Mouse (Mus musculus): Measurements from ENCODE around the gene Cd300c2.
"Not testable (repeated sequence)": the region's sequence is repeated elsewhere in the genome, so short reads cannot be mapped to it uniquely, and the experiment has no call there.

Cd300c2 gene

DNA sequence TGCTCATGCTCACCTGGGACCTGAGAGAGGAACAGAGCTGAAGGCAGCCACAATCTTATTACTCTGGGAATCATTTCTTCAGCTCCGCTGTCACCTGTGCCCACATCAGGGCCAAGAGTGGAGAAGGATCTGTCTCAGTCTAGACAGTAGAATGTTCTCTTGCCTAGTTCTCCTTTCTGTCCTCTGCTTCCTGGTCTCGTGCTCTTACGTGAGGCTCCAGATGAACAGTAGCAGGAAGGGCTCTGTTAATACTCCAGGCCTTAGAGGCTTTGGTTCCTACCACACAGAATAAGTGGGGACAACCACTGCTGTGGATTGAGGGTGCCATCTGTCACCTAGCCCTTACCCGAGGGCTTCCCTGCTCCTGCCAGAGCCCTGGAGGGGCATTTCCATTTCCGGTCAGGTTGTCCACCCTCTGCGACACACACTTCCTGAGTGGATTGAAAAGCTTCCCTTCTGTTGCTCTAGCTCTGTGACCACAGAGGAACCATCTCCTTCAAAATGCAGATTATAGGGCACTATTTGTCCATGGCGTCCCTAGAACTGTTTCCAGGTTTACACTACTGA, at the start of gene Cd300c2:
Cd300c2 (minus strand) TSS at position 407 of the 567 bp plus-strand sequence.
- in situ Hi-C loops (cut with MboI, MseI): loop anchor here (5.0 kb wide), 1 partner anchor 36 kb away; the partner anchor contains the start of gene Cd300ld5 (in 2 of the 2)

GRCm38 (mm10) chr11:115049282-115049895, 47.7 kb upstream of the Cd300c2 start:
- in situ Hi-C loops (cut with MboI, MseI): no loop called here

- in situ Hi-C loops (cut with MboI, MseI): no loop called here
Measured at GRCm38 (mm10) chr11:115048259-115048658, 46.6 kb upstream of the Cd300c2 start, which contains the start of gene Cd300ld3. Gene Cd300ld3 (minus strand): TSS chr11:115048409.

- in situ Hi-C loops (cut with MboI, MseI): loop anchor here (5.0 to 10.0 kb wide), 2 partner anchors 35 to 53 kb away; partner anchors contain the start of genes Cd300c2 (in 2 of the 2) and Cd300ld (in 1 of the 2)
Measured at GRCm38 (mm10) chr11:115037669-115038068, 36.0 kb upstream of the Cd300c2 start, which contains the start of gene Cd300ld5. Gene Cd300ld5 (minus strand): TSS chr11:115037769.

GRCm38 (mm10) chr11:115026912-115027311, 25.2 kb upstream of the Cd300c2 start, which contains the start of gene Cd300ld4:
Gene Cd300ld4 (minus strand): TSS chr11:115027012.
- in situ Hi-C loops (cut with MboI, MseI): not testable (repeated sequence)

GRCm38 (mm10) chr11:115016093-115016492, 14.4 kb upstream of the Cd300c2 start, which contains the start of gene Cd300ld2:
Gene Cd300ld2 (minus strand): TSS chr11:115016193.
- in situ Hi-C loops (cut with MboI, MseI): loop anchor here in 1 of 2 experiments (5.0 kb wide), 1 partner anchor 36 kb away; no protein-coding TSS in a partner anchor

DNA sequence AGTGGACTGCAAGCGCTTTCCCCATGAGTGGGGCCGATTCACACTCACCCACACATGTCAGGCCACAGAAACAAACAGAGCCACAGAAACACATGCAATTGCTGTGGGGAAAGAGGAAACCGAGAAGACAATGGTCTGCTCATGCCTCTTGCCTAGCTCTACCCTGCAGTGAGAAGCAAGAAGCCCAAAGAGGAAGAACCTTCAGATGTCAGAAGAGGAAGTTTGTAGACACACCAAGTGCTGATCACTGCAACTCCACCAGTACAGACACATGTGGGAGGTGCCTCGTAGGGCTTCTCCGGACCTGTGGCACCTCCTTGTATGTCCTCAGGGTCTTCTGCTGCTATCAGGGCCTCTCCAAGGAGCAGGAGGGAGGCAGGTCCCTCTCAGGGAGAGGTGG, 2.4 kb upstream of the Cd300c2 start:
- in situ Hi-C loops (cut with MboI, MseI): loop anchor here (5.0 kb wide), 1 partner anchor 33 kb away; the partner anchor contains the start of gene Cd300ld5 (in 2 of the 2)

- in situ Hi-C loops (cut with MboI, MseI): loop anchor here in 1 of 2 experiments (10.0 kb wide), 1 partner anchor 45 kb away; the partner anchor contains the start of gene Cd300ld5
Measured at GRCm38 (mm10) chr11:114989793-114990192, 11.9 kb downstream of the Cd300c2 start, which contains the start of gene Cd300ld. Gene Cd300ld (minus strand): TSS chr11:114989922.

- in situ Hi-C loops (cut with MboI, MseI): loop anchor here in 1 of 2 experiments (10.0 kb wide), 1 partner anchor 53 kb away; the partner anchor contains the start of gene Cd300ld5
Measured at GRCm38 (mm10) chr11:114981866-114982265, 19.8 kb downstream of the Cd300c2 start.

DNA sequence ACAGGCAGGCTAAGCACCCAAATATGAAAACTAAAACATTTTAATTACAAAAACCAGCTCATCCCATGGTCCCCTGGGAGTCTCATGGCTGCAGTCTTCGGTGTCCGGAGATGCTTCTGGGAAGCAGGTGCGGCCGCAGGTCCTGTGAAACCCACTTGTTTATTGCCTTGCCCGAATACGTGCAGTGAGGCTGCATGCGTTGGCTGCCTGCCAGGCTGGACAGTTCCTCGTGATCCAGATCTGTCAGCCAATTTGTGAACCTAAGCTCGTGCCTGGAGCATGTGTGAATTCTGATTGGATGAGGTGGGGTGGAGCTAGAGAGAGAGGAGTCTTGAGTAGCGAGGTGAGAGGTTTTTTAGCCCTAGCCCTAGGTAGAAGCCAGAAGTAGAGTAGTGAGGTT, 29.0 kb downstream of the Cd300c2 start:
- in situ Hi-C loops (cut with MboI, MseI): no loop called here

DNA sequence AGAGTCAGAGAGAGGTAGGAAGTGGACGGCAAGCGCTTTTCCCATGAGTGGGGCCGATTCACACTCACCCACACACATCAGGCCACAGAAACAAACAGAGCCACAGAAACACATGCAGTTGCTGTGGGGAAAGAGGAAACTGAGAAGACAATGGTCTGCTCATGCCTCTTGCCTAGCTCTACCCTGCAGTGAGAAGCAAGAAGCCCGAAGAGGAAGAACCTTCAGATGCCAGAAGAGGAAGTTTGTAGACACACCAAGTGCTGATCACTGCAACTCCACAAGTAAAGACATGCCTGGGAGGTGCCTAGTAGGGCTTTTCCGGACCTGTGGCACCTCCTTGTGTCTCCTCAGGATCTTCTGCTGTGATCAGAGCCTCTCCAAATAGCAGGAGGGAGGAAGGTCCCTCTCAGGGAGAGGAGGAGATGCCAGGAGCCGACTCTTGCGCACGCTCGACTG, 32.9 kb downstream of the Cd300c2 start, which contains the start of gene Cd300c:
Cd300c (minus strand) TSS at position 406 of the 456 bp plus-strand sequence.
- in situ Hi-C loops (cut with MboI, MseI): no loop called here

- in situ Hi-C loops (cut with MboI, MseI): no loop called here
Measured at GRCm38 (mm10) chr11:114965182-114965828, 36.4 kb downstream of the Cd300c2 start.

DNA sequence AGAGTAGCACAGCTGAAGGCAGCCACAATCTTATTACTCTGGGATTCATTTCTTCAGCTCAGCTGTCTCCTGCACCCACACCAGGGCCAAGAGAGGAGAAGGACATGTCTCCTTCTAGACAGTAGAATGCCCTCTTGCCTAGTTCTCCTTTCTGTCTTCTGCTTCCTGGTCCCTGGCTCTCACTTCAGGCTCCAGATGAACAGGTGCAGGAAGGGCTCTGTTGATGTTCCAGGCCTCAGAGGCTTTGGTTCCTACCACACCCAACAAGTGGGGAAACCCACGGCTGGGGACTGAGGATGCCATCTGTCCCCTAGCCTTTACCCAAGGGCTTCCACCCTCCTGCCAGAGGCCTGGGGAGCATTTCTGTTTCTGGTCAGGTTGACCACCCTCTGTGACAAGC, 41.3 kb downstream of the Cd300c2 start:
- in situ Hi-C loops (cut with MboI, MseI): no loop called here
